Mouse (Mus musculus) bone marrow, adult 2 months (tissue): Measurements from ENCODE around the gene Mgat2. TPM values are rescaled to one million over a fixed set of nuclear protein-coding genes. Genes with fewer than 3 reads are reported as not detected.

Experiments used
- H3K27ac ChIP-seq: fragments of 200-500 bp; 2 replicates; pipeline ENCODE4 v1.5.1; 2012; ENCODE audit warnings: low read depth, mild to moderate bottlenecking, control low read depth, inconsistent platforms, low read length; ENCODE audit not compliant: control insufficient read depth, poor library complexity, insufficient read depth
- H3K4me1 ChIP-seq: fragments of 200-500 bp; 2 replicates; pipeline ENCODE4 v1.6.1; 2011; ENCODE audit warnings: low read length; ENCODE audit not compliant: control insufficient read depth, insufficient read depth
- H3K4me3 ChIP-seq: fragments of 200-500 bp; replicated peaks from 2 replicates; pipeline ENCODE3; 2011; ENCODE audit warnings: mild to moderate bottlenecking, low read depth, low read length, control low read depth; ENCODE audit not compliant: control insufficient read depth
- CTCF ChIP-seq: fragments of 200-500 bp; IDR thresholded peaks from 2 replicates; pipeline ENCODE4 v1.5.1; 2011; ENCODE audit warnings: low read length, control low read depth; ENCODE audit not compliant: control insufficient read depth, insufficient read depth
- POLR2A ChIP-seq: fragments of 200-500 bp; IDR thresholded peaks from 2 replicates; pipeline ENCODE4 v1.6.1; 2011; ENCODE audit warnings: low read depth, mild to moderate bottlenecking, control low read depth, low read length, borderline replicate concordance; ENCODE audit not compliant: control insufficient read depth
- WGBS: fragments of 180-500 bp; shearing (Covaris S2); methylation state at CpG from one replicate; pipeline ENCODE4 v1.1.7; 2018; 5-methylcytosine and 5-hydroxymethylcytosine counted together
- polyA plus RNA-seq: library from polyadenylated mRNA; stranded (reverse); fragments of >200 nt; gene quantifications from 2 replicates; pipeline ENCODE4 v1.2.4, GENCODE M21; 2011; ENCODE audit warnings: low replicate concordance; ENCODE audit not compliant: missing spikeins, insufficient read depth, insufficient read length

Gene Mgat2
- polyA plus RNA-seq, 1 experiment = 13.2 TPM

GRCm38 (mm10) chr12:69186811-69187471 lies 3.0 kb downstream of the Mgat2 start:
- H3K27ac ChIP-seq = no peak overlapping the region
- H3K4me1 ChIP-seq = peaks cover 1% of the 10 kb centered on the region; the same call in 1 of the 2 replicates
- WGBS = 45% methylated on average over 5 of the region's 5 CpGs
- H3K4me3 ChIP-seq = no peak overlapping the region
- TF ChIP-seq POLR2A (no peak), CTCF (no peak)

GRCm38 (mm10) chr12:69190074-69190473 lies 6.1 kb downstream of the Mgat2 start:
- Histone ChIP-seq H3K4me3 (no peak overlapping the region), H3K27ac (no peak overlapping the region), H3K4me1 (peaks cover 1% of the 10 kb centered on the region; the same call in 1 of the 2 replicates)
- WGBS = 90% methylated on average over 9 of the region's 9 CpGs
- TF ChIP-seq POLR2A (no peak), CTCF (no peak)

- Histone ChIP-seq H3K27ac (no peak overlapping the region), H3K4me3 (no peak overlapping the region), H3K4me1 (no peaks in the 10 kb centered on the region)
- WGBS = 97% methylated on average over 1 of the region's 1 CpGs
- TF ChIP-seq POLR2A (no peak), CTCF (no peak)
Observed at GRCm38 (mm10) chr12:69190522-69190921, 6.6 kb downstream of the Mgat2 start.

GRCm38 (mm10) chr12:69191396-69191795 lies 7.4 kb downstream of the Mgat2 start:
- 72% methylated on average over 5 of the region's 5 CpGs for WGBS
- no peak overlapping the region for H3K27ac ChIP-seq
- H3K4me1 ChIP-seq = no peaks in the 10 kb centered on the region
- TF ChIP-seq POLR2A = no peak
- H3K4me3 ChIP-seq = no peak overlapping the region

- 90% methylated on average over 2 of the region's 2 CpGs for WGBS
- Histone ChIP-seq H3K27ac (no peak overlapping the region), H3K4me3 (no peak overlapping the region), H3K4me1 (no peaks in the 10 kb centered on the region)
- TF ChIP-seq POLR2A (no peak), CTCF (no peak)
Observed at GRCm38 (mm10) chr12:69192637-69193036, 8.7 kb downstream of the Mgat2 start.

GRCm38 (mm10) chr12:69196444-69197377 lies 12.8 kb downstream of the Mgat2 start, which contains the start of gene Gm49383:
TSS of gene Gm49383 (minus strand) at chr12:69197104.
- peak within 1 kb of the TSS; percentile 98 for H3K27ac ChIP-seq
- WGBS = under 1% methylated on average over 75 of the region's 75 CpGs
- no peaks in the 10 kb centered on the region; the same call in 1 of the 2 replicates for H3K4me1 ChIP-seq
- peak within 1 kb of the TSS; percentile 98 for H3K4me3 ChIP-seq
- TF ChIP-seq POLR2A (peak; percentile 79; the same call in 1 of the 2 replicates), CTCF (no peak)

- TF ChIP-seq POLR2A (peak; percentile 39; the same call in 1 of the 2 replicates), CTCF (no peak)
- Histone ChIP-seq H3K27ac (peak overlapping the region; percentile 98), H3K4me1 (no peaks in the 10 kb centered on the region; the same call in 1 of the 2 replicates), H3K4me3 (peak overlapping the region; percentile 98)
- under 1% methylated on average over 92 of the region's 94 CpGs for WGBS
Observed at GRCm38 (mm10) chr12:69197378-69198163, 13.6 kb downstream of the Mgat2 start.
